Mouse (Mus musculus) stomach, postnatal 0 days (tissue): Measurements from ENCODE around the gene Srgap1.

Source experiments
- CTCF ChIP-seq: IDR thresholded peaks from 2 replicates; pipeline ENCODE4 v1.5.1; 2016; ENCODE audit warnings: antibody characterized with exemption, low read depth, mild to moderate bottlenecking, moderate library complexity
- EP300 ChIP-seq: optimal IDR thresholded peaks from 2 replicates; pipeline ENCODE3; 2016; ENCODE audit warnings: antibody characterized with exemption

DNA sequence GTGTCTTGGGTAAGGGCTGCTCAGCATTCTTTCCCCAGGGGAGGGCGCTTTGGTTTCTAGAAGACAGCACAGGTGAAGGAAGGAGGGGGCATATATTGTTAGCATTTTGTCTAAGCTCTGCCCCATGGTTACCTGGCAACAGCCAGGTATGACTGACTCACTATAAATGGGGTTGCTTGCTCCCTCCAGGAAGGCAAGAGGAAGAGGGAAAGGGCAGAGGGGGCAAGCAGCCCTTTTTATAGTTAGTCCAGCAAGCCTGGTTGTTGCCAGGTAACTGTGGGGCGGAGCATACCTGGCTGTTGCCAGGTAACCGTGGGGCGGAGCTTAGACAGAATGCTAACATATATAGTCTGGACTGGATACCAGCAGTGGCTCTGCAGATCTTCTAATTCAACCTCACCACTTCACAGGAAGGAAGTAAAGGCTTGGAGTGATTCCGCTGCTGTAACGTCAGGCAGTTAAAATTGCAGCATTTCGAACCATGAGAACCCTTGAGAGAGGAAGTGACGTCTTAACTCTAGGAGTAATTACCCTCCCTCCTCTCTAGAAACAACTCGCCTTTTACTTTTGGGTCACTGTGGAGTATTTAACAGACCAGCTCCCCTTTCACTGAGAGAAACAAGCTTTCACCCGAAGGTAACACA lies 74.7 kb downstream of the Srgap1 start:
- TF ChIP-seq EP300 (no peak), CTCF (peak; percentile 45)
